Mouse (Mus musculus) retina, adult 2 months (tissue): ENCODE data around the gene Hsd17b11.
"Not testable (repeated sequence)": the region's sequence is repeated elsewhere in the genome, so short reads cannot be mapped to it uniquely, and the experiment has no call there.

Experiments used
- DNase-seq: peaks from one replicate; pipeline ENCODE4 v3.0.0-alpha.2; 2012; ENCODE audit warnings: low read depth, low spot score

Hsd17b11 gene

DNA sequence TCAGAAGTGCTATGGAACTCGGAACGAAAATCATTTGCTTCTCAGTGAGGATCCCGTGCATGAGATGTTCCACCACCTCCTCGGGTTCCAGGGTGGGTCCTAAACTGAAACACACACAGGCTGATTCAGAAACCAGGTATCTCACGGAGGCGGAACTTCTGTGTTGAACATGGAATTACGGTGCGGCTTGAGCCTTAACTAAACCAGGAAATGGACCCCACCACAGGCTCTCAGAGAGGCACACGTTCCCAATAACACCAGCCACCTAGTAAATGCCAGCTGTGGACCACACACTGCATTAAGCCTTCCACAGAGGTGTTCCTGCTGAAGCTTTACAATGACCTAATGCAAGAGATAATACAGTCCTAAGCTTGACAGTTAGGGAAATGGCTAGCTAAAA is 28.9 kb downstream of the Hsd17b11 start:
- no peak for DNase-seq

DNA sequence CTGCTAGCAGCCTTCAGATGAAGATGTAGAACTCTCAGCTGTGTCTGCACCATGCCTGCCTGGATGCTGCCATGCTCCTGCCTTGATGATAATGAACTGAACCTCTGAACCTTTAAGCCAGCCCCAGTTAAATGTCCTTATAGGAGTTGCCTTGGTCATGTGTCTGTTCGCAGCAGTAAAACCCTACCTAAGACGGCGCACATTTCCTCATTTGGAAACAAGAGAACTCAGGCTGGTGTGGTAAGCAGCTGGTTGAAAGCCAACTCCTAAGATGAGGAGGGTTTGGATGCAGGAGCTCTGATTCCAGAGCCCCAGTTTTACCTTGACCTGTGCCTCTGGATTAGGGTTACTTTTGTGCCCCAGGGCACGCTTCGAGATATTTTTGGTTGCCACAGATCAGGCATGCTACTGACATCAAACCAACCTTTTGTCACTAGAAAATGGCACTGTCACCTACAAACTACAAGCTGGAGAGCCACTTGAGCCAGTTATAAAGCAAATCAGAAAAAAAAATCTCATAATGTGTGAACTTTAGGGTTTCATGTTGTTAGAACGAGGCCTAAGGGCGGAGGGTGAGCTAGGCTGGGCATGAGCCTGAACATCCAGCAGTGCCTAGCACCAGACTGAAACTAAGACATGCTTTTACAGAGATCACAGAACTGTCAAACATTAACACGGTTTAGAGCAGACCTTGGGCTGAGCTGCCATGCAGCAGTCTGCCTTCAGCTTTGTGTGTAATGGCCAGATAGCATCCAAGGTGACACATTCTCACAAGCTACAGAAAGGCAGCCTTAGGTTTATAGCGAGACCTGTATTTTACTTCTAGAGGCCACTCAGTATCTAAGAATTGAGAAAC is 40.8 kb downstream of the Hsd17b11 start:
- no peak for DNase-seq

DNA sequence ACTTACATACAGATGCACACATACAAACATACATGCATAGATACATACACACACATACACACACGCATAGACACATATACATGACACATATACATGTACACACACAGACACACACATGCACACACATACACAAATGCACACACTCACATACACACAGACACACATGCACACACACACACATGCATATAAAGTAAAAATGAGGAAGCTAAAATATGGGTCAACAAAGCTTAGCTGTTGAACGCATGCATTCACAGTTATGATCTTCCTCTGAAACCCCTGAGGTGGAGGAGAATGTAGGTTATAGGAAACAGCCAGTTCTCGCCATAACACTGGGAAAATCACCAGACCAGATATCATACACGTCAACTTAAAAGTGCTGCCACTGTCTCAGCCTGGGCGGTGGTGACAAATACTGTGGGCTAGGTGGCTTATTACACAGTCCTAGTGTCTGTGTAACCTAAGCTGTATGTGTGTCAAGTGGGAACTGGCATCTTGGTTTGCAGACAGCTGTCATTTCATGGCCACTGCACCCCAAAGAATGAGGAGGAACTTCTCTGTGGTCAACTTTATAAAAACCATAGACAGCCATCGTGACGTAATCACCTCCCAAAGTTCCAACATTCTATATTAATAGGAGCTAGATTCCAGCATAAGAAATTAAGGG is 43.7 kb downstream of the Hsd17b11 start:
- DNase-seq, result no peak

DNA sequence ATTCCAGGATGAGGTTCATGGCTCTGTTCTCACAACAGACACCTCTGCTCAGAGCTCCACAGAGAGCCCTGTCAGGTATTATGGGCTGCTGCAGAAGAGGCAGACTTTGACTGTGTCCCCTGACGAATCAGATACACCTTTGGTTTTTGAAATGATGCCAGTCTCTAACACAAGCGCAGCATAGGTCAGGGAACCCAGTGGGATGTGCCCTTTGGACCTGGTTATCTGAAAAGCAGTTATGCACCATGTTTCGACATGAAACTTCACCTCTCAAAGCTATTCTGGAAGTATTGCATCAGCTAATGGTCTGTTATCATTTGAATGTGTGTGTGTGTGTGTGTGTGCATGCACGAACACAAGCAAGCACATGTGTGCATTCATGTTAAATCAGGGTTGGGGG is 44.4 kb downstream of the Hsd17b11 start, which contains the start of gene Hsd17b13:
Hsd17b13 (minus strand) TSS at position 114 of the 400 bp plus-strand sequence.
- DNase-seq, result no peak

DNA sequence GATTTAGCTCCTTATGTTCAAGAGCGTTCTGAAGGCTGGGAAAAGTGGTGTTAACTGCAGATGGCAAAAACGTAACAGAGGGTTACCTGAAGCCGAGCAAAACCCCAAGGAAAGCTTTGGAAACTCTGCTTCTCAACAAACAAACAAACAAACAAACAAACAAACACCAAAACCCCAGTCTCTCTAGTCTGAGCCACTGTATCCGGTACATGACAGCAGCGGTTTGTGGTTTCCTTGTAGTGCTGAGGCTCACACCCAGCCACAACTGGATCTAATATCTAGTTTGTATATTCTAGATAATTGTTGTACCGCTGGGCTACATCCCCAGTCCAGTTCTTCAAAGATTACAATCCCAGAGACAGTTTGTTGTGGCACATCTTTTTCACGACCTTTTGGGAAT is 46.0 kb downstream of the Hsd17b11 start:
- DNase-seq, result no peak

DNA sequence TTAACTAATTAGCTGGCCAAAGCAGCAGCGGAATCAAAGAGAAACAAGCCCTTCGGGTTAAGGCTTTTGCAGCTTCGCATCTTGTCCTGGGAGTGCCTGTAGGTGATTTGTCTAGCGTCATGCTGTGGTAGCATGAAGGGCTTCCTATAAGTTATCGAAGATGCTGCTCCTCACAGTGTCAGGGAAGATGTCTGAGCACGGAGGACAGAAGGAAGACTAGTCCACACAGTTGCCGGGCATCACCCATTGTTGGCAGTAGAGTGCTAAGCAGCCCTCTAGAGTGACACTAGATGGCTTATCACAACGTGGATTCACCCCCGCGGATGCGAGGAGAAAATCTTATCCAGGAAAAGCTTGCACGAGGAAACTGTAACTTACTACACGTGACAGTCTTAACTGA is 48.9 kb downstream of the Hsd17b11 start:
- no peak for DNase-seq

DNA sequence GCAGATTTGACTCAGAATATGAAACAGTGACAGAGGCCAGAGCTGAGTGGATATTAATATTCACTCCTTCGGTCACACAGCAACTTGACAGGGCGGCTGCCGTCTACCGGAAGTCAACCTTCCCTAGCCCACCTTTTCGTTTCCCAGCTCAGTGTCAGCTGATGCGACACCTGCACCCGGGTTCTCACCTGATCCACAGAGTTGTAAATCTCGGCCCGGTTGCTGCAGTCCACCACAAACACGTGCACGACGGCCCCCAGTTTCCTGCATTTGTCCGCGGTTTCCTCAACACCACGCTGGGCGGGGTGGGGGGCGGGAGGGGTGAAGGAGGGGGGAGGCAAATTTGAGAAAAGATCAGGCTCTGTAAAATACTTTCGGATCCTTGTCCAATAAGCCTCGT is 49.3 kb downstream of the Hsd17b11 start:
- no peak for DNase-seq

DNA sequence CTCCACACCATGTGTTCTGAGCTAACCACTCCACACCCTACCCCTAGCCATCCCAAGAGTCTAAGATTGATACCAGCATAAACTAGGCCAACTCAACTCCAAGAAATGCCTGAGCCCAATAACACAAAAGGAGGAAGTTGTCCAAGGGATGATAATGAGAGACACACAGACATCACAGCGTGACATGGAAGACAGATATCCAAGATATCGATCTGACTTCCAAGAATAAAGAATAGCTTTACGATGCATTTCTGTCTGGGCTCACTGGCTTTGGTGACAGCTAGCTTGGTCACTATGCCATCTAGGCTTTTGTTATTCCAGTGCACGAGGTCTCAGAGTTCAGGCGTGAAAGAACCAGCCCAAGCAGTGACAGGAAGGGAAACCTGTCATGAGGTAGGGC is 50.7 kb downstream of the Hsd17b11 start:
- DNase-seq, result no peak

DNA sequence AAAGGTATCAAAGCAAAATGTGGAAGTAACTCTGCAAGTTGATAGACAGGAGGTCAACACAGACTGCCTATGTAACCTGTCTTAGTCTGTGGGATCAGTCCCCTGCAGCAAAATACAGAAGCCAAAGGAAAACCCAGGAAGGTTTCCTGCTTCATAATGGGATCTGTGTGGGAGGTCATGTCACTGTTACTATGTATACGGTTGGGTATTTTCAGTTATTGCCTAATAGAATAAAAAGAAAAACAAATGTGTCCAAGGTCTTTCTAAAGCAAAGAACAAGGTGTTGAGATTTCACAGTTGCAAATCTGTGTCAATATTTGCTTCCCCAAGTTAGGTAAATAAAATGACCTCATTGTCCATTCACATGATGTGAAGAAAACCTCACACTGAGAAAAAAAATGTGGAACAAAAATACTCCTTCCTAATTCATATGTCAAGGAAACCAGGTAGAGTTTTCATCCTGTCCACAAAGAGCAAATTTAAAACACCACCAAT is 58.7 kb downstream of the Hsd17b11 start:
- DNase-seq, result no peak

DNA sequence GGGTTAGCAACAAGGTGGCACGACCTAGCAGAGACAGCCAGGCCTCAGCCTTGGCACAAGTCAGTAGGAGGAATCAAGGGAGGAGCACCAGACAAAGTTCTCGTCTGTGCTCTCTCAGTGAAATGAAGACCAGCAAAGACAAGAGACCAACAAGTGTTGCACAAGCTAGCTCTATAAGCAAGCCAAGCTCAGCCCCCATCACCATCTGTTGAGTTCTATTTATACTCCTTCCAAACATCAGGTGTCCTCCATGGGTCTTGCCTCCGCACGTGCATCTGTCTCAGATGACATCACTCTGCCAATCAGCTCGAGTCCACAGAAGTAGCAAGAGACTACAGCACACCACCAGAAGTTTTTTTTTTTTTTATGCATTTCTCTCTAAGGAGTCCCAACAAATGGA is 67.1 kb downstream of the Hsd17b11 start:
- no peak for DNase-seq

DNA sequence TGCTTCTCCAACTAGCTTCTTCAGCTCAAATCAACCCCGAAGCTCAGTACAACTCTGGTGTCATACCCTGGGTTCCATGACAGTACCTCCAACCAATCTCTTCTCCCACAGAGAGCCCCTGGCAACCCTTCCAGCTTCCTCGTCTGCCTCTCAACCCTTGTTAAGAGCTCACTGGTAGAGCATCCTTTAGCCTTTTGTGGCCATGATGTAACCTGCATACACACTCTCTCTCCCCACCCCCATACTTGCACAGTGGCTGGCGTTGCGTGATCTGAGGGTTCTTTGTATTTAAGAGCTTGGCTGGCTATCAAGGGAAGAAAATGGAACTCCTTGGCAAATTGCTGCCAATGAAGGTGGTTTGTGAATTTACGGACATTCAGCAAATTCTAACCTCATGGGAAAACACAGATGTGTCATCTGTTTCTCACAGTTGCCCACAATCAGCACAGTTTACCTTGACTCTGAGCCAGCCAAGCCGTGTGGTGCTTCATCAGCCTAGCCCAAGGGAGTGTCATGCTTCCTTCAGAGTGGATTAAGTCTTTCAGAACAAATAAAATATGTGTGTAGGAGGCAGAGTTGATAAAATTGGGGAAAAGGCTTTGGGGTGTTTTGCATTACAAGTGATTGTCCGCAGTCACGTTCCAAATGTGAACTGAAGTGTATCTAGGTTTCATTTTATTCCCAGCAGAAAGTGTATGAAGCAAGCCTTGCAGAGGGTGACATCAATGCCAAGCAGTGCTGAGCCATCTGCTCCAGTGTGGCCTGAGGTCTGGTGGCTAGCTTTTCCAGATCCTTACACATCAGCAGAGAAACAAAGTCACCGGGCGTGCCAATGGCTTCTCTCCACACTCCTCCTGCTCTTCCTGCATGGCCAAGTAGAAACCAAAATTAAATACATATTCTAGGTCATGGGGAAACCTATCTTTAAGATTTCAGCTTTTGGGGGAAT is 68.3 kb downstream of the Hsd17b11 start:
- no peak for DNase-seq

DNA sequence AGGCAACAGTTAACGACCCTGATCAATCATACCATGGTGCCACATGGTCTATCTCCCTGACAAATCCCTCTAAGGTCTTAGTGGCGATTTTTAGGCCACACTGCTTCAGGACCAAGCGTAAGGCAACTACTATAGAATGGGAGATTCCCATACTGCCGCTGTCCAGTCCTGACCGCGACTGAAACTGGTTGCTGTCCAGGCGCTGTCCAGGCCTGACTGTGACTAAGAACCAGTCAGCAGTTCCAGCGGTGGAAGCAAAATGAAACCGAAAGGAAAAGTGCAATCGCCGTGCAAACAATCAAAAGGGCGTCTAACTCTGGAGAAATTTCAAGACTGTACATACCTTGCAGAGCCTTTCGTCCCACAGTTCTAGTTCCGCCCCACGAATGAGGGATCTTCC is 71.6 kb downstream of the Hsd17b11 start:
- DNase-seq, result not testable (repeated sequence)

DNA sequence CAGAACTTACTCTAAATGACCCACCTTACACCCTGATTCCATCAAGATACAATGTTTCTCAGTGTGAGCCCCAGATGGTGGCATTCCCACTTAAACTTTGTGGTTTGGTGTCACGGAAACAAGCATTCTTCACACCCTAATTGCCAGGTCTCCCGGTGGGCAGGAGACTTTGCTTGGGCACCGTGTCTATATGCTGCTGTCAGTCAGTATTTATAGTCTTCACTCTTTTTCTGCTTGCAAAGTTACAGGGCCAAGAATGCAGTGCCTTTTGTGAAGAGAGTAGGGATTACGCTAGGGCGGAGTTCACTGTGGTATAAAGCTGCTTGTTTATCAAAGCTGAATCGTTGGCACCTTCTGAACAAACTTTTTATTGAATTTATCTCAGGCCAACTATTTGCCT is 78.5 kb downstream of the Hsd17b11 start:
- no peak for DNase-seq

DNA sequence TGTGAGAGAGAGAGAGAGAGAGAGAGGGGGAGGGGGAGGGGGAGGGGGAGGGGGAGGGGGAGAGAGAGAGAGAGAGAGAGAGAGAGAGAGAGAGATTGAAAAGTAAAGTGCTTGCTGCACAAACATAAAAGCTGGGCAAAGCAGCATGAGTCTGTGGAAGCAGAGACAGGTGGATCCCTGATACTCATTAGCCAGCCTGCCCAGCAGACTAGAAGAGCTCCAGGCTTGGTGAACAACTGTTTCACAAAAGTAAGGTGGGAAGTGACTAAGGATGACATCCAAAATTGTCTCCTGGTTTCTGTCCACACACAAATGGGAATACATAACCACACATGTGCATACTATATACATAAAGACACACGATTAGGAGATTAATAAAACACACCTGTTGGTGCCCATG is 81.9 kb downstream of the Hsd17b11 start:
- DNase-seq, result no peak
